Mouse (Mus musculus): ENCODE data around the gene Sel1l3. TPM values are rescaled to one million over a fixed set of nuclear protein-coding genes. Genes with fewer than 3 reads are reported as not detected.

Sel1l3 gene
- polyA plus RNA-seq, 1 experiment from 2014 or later = 2.0 TPM

- no peak overlapping the region for H3K27ac ChIP-seq (ENCODE audit: low read length)
- peaks cover 6% of the 10 kb centered on the region; the same call in 1 of the 2 replicates for H3K27me3 ChIP-seq (replicated peaks; ENCODE audit: insufficient read depth, low read length)
- ATAC-seq (no peak), DNase-seq (ENCODE audit: low spot score) (no peak)
- TF ChIP-seq CTCF (IDR thresholded peaks at IDR 0.05) = no peak
- TF ChIP-seq EP300 (IDR thresholded peaks at IDR 0.05) = no peak
- H3K9me3 ChIP-seq (ENCODE audit: low read length) = no peaks in the 10 kb centered on the region
- no peak overlapping the region for H3K4me3 ChIP-seq (ENCODE audit: low read depth, low read length)
- H3K4me2 ChIP-seq (replicated peaks; ENCODE audit: low read depth, low read length) = no peak overlapping the region
- no peak overlapping the region for H3K9ac ChIP-seq (replicated peaks; ENCODE audit: low read depth)
- 0 out of 2 replicates have a peak, but pooled peaks cover 3% of the 10 kb centered on the region for H3K4me1 ChIP-seq (ENCODE audit: insufficient read depth, low read depth, low read length)
- no peaks in the 10 kb centered on the region for H3K36me3 ChIP-seq (ENCODE audit: insufficient read depth, low read length)
- WGBS = 45% methylated on average over 6 of the region's 6 CpGs
Measured at GRCm38 (mm10) chr5:53211241-53211640, 2.5 kb downstream of the Sel1l3 start.

GRCm38 (mm10) chr5:53210481-53210880 is 3.2 kb downstream of the Sel1l3 start:
- no peak for TF ChIP-seq EP300 (IDR thresholded peaks at IDR 0.05)
- no peak for TF ChIP-seq CTCF (IDR thresholded peaks at IDR 0.05)
- H3K36me3 ChIP-seq (ENCODE audit: insufficient read depth, low read length) = no peaks in the 10 kb centered on the region
- 0 out of 2 replicates have a peak, but pooled peaks cover 3% of the 10 kb centered on the region for H3K4me1 ChIP-seq (ENCODE audit: insufficient read depth, low read depth, low read length)
- H3K27me3 ChIP-seq (replicated peaks; ENCODE audit: insufficient read depth, low read length) = peaks cover 6% of the 10 kb centered on the region; the same call in 1 of the 2 replicates
- 61% methylated on average over 4 of the region's 4 CpGs for WGBS
- H3K27ac ChIP-seq (ENCODE audit: low read length) = no peak overlapping the region
- DNase-seq (ENCODE audit: low spot score) = no peak
- no peak for ATAC-seq
- H3K9ac ChIP-seq (replicated peaks; ENCODE audit: low read depth) = no peak overlapping the region
- H3K4me2 ChIP-seq (replicated peaks; ENCODE audit: low read depth, low read length) = no peak overlapping the region
- H3K9me3 ChIP-seq (ENCODE audit: low read length) = no peaks in the 10 kb centered on the region
- H3K4me3 ChIP-seq (ENCODE audit: low read depth, low read length) = no peak overlapping the region

GRCm38 (mm10) chr5:53209773-53210172 is 4.0 kb downstream of the Sel1l3 start:
- H3K4me1 ChIP-seq (ENCODE audit: insufficient read depth, low read depth, low read length) = 0 out of 2 replicates have a peak, but pooled peaks cover 3% of the 10 kb centered on the region
- H3K4me2 ChIP-seq (replicated peaks; ENCODE audit: low read depth, low read length) = no peak overlapping the region
- no peak overlapping the region for H3K27ac ChIP-seq (ENCODE audit: low read length)
- H3K9me3 ChIP-seq (ENCODE audit: low read length) = no peaks in the 10 kb centered on the region
- no peaks in the 10 kb centered on the region for H3K36me3 ChIP-seq (ENCODE audit: insufficient read depth, low read length)
- ATAC-seq (no peak), DNase-seq (ENCODE audit: low spot score) (no peak)
- WGBS = 49% methylated on average over 7 of the region's 7 CpGs
- peaks cover 6% of the 10 kb centered on the region; the same call in 1 of the 2 replicates for H3K27me3 ChIP-seq (replicated peaks; ENCODE audit: insufficient read depth, low read length)
- TF ChIP-seq EP300 (IDR thresholded peaks at IDR 0.05) (no peak), CTCF (IDR thresholded peaks at IDR 0.05) (no peak)
- H3K9ac ChIP-seq (replicated peaks; ENCODE audit: low read depth) = no peak overlapping the region
- H3K4me3 ChIP-seq (ENCODE audit: low read depth, low read length) = no peak overlapping the region

- Histone ChIP-seq H3K9me3 (ENCODE audit: low read length) (no peaks in the 10 kb centered on the region), H3K4me3 (ENCODE audit: low read depth, low read length) (no peak overlapping the region), H3K9ac (replicated peaks; ENCODE audit: low read depth) (no peak overlapping the region), H3K4me2 (replicated peaks; ENCODE audit: low read depth, low read length) (no peak overlapping the region), H3K4me1 (ENCODE audit: insufficient read depth, low read depth, low read length) (0 out of 2 replicates have a peak, but pooled peaks cover under 1% of the 10 kb centered on the region), H3K27me3 (replicated peaks; ENCODE audit: insufficient read depth, low read length) (peaks cover 6% of the 10 kb centered on the region; the same call in 1 of the 2 replicates), H3K27ac (ENCODE audit: low read length) (no peak overlapping the region), H3K36me3 (ENCODE audit: insufficient read depth, low read length) (no peaks in the 10 kb centered on the region)
- WGBS = 91% methylated on average over 1 of the region's 1 CpGs
- ATAC-seq (no peak), DNase-seq (ENCODE audit: low spot score) (no peak)
- no peak for TF ChIP-seq EP300 (IDR thresholded peaks at IDR 0.05)
- TF ChIP-seq CTCF (IDR thresholded peaks at IDR 0.05) = no peak
Measured at GRCm38 (mm10) chr5:53208731-53209130, 5.0 kb downstream of the Sel1l3 start.

GRCm38 (mm10) chr5:53206575-53206974 is 7.2 kb downstream of the Sel1l3 start:
- no peak overlapping the region for H3K27ac ChIP-seq (ENCODE audit: low read length)
- no peaks in the 10 kb centered on the region for H3K9me3 ChIP-seq (ENCODE audit: low read length)
- H3K4me2 ChIP-seq (replicated peaks; ENCODE audit: low read depth, low read length) = no peak overlapping the region
- no peaks in the 10 kb centered on the region for H3K4me1 ChIP-seq (ENCODE audit: insufficient read depth, low read depth, low read length)
- ATAC-seq = no peak
- 0 out of 2 replicates have a peak, but pooled peaks cover 6% of the 10 kb centered on the region for H3K27me3 ChIP-seq (replicated peaks; ENCODE audit: insufficient read depth, low read length)
- H3K4me3 ChIP-seq (ENCODE audit: low read depth, low read length) = no peak overlapping the region
- no peaks in the 10 kb centered on the region for H3K36me3 ChIP-seq (ENCODE audit: insufficient read depth, low read length)
- no peak for DNase-seq (ENCODE audit: low spot score)
- WGBS = 66% methylated on average over 5 of the region's 5 CpGs
- no peak overlapping the region for H3K9ac ChIP-seq (replicated peaks; ENCODE audit: low read depth)
- no peak for TF ChIP-seq EP300 (IDR thresholded peaks at IDR 0.05)
- no peak for TF ChIP-seq CTCF (IDR thresholded peaks at IDR 0.05)

GRCm38 (mm10) chr5:53202748-53203147 is 11.0 kb downstream of the Sel1l3 start:
- WGBS = 60% methylated on average over 8 of the region's 8 CpGs
- TF ChIP-seq EP300 (IDR thresholded peaks at IDR 0.05) = no peak
- TF ChIP-seq CTCF (IDR thresholded peaks at IDR 0.05) = no peak
- H3K27me3 ChIP-seq (replicated peaks; ENCODE audit: insufficient read depth, low read length) = no peaks in the 10 kb centered on the region
- no peaks in the 10 kb centered on the region for H3K4me1 ChIP-seq (ENCODE audit: insufficient read depth, low read depth, low read length)
- H3K27ac ChIP-seq (ENCODE audit: low read length) = no peak overlapping the region
- no peaks in the 10 kb centered on the region for H3K36me3 ChIP-seq (ENCODE audit: insufficient read depth, low read length)
- H3K4me3 ChIP-seq (ENCODE audit: low read depth, low read length) = no peak overlapping the region
- H3K9ac ChIP-seq (replicated peaks; ENCODE audit: low read depth) = no peak overlapping the region
- H3K9me3 ChIP-seq (ENCODE audit: low read length) = no peaks in the 10 kb centered on the region
- no peak overlapping the region for H3K4me2 ChIP-seq (replicated peaks; ENCODE audit: low read depth, low read length)
- ATAC-seq (no peak), DNase-seq (ENCODE audit: low spot score) (no peak)

- Histone ChIP-seq H3K9me3 (ENCODE audit: low read length) (no peaks in the 10 kb centered on the region), H3K4me2 (replicated peaks; ENCODE audit: low read depth, low read length) (no peak overlapping the region), H3K36me3 (ENCODE audit: insufficient read depth, low read length) (no peaks in the 10 kb centered on the region), H3K27ac (ENCODE audit: low read length) (no peak overlapping the region), H3K27me3 (replicated peaks; ENCODE audit: insufficient read depth, low read length) (no peaks in the 10 kb centered on the region), H3K4me3 (ENCODE audit: low read depth, low read length) (no peak overlapping the region), H3K4me1 (ENCODE audit: insufficient read depth, low read depth, low read length) (no peaks in the 10 kb centered on the region), H3K9ac (replicated peaks; ENCODE audit: low read depth) (no peak overlapping the region)
- 72% methylated on average over 10 of the region's 10 CpGs for WGBS
- no peak for DNase-seq (ENCODE audit: low spot score)
- ATAC-seq = no peak
- TF ChIP-seq CTCF (IDR thresholded peaks at IDR 0.05) (no peak), EP300 (IDR thresholded peaks at IDR 0.05) (no peak)
Measured at GRCm38 (mm10) chr5:53200825-53201224, 12.9 kb downstream of the Sel1l3 start.

Data from lung, postnatal 0 days (tissue).